Mouse (Mus musculus): ENCODE measurements around the gene Slc5a8.

DNA sequence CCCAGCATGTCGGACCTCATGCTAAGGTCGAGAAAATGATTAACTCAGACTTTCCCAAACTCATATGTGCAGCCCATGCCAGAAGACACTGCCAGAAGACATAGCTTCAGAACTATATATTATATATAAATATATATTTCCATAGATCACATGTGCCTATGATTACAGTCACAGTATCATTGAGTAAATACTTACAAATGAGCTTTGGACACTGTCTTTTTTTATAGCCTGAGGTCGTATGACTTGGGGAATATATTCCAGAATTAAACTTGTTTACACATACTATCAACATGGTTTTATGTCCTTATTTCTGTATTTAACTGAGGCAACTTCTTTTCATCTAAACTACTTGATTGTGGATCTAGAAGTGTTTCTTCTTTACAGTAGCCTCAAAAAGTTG, 24.9 kb upstream of the Slc5a8 start:
- TF ChIP-seq EP300 (IDR thresholded peaks at IDR 0.05) (no peak), CTCF (IDR thresholded peaks at IDR 0.05) (no peak)
